Mouse (Mus musculus) embryonic fibroblast, embryonic 13.5 days (primary cell): Measurements from ENCODE around the gene Lrrc51.
"Not testable (repeated sequence)": the region's sequence is repeated elsewhere in the genome, so short reads cannot be mapped to it uniquely, and the experiment has no call there.

ENCODE experiments used
- CTCF ChIP-seq: IDR thresholded peaks from 2 replicates; pipeline ENCODE4 v1.5.1; 2011; ENCODE audit warnings: mild to moderate bottlenecking, control low read depth, low read length, moderate library complexity, borderline replicate concordance; ENCODE audit not compliant: insufficient read depth
- POLR2A ChIP-seq: IDR thresholded peaks from 2 replicates; pipeline ENCODE4 v1.6.1; 2011; ENCODE audit warnings: low read depth, mild to moderate bottlenecking, control low read depth, low read length, moderate library complexity

DNA sequence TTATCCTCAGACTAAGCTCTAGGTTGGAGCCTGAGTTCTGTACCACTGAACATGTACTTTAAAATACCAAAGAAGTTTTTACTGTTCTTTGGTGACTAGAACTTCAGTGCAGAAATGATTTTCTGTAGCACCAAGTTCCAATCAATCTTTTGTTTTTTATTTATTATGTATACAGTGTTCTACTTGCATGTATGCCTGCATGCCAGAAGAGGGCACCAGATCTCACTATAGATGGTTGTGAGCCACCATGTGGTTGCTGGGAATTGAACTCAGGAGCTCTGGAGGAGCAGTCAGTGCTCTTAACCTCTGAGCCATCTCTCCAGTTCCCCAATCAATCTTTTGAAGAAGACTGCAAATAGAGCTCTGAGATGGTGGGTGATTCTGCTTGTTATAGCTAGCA lies 7.8 kb downstream of the Lrrc51 start:
- TF ChIP-seq CTCF, POLR2A: not testable (repeated sequence)
